Mouse (Mus musculus) layer of hippocampus, postnatal 36 days (tissue): ENCODE measurements around the gene Tia1. TPM values are rescaled to one million over a fixed set of nuclear protein-coding genes. Genes with fewer than 3 reads are reported as not detected.
A peak's percentile ranks its signal among the peaks of the same experiment; 100 is the strongest.

ENCODE experiments used
- DNase-seq, 2 experiments: peaks; one replicate each; pipeline ENCODE4 v3.0.0; 2022
- total RNA-seq, 2 experiments: library from RNA; stranded (reverse); gene quantifications; 2 replicates each; pipeline ENCODE4 v1.2.3; 2021

The Tia1 gene
- total RNA-seq, 2 experiments from 2014 or later = 131 to 154 TPM

DNA sequence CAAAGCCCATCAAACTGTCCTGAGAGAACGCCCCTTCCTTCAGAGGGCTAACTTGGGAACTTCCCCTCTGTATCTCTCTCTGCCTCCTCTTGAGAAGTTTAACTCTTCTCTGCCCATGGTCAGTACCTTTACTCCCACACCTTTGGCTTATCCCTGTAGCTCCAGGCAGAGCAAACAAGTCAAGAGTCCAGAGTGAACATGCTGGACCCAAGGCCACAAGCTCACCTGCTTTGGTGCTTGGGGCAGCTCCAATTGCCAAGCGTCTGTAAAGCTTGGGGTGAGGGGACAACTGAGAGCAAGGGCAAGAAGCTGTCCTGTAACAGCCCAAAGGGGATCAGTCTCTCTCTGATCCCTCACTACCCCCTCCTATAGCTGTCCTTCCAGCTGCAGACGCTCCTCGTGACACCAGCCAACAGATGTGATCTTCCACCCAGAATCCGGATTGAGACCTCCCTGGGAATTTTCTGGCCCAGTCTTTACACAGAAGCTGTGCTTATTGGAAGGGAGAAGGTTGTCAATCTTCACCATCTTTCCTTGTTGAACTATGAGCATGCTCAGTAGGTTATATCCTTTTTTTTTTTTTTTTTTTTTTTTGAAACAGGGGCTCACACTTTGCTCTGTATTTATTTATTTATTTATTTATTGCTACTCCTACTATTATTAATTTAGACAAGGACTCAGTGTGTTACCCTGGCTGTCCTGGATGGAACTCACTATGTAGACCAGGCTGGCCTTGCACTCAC lies 18.5 kb upstream of the Tia1 start:
- DNase-seq = no peak

DNA sequence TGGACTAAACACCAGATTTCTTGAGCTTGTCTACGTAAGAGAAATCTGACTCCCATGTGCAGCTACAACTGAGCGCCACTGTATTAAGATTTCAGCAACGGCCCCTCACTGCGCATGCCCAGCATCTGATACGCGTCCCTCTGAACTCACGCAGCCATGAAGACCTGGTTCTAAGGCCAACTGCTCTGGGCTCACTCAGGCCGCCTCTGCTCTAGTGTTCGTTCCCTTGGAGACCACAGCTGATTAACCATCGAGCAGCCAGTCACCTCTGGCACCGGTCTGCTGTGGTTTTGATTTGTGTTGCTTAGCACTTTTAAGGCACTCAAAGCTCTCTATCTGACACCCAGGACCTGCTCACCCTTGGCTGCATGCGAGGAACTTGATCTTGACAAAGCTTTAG lies 16.7 kb upstream of the Tia1 start:
- no peak for DNase-seq

DNA sequence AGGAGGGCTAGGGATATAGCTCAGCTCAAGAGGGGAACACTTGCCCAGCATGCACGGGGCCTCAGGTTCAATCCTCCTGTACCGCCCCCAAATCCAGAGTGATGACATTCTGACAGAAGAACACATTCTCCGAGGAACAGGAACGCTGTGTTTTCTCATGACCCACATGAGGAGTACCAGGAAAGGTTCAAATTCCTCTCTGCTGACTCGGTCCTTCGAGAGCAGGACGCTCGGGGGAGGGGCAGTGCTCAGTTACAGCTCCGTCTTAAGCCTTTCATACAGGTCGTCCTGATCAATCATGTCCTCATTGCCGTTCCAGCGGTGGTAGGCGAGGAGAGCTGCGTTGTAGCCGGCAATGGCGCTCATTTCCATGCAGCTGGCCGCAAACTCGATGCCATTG lies 15.6 kb upstream of the Tia1 start:
- no peak for DNase-seq

DNA sequence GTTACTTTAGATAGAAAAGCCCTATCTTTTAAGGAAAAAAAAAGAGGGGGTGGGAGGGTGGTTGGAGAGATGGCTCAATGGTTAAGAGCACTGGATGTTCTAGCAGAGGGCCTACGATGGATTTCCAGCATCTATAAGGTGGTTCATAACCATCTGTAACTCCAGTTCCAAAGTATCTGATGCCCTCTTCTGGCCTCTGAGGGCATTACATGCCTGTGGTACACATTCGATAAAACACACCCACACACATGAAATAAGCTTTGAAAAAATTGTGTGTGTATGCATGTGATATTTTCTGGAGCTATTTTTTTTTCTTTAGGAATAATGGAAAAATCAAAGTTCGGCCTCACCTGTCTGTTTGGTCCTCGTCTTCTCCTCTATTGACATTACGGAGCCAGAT lies 12.7 kb upstream of the Tia1 start:
- DNase-seq = no peak

DNA sequence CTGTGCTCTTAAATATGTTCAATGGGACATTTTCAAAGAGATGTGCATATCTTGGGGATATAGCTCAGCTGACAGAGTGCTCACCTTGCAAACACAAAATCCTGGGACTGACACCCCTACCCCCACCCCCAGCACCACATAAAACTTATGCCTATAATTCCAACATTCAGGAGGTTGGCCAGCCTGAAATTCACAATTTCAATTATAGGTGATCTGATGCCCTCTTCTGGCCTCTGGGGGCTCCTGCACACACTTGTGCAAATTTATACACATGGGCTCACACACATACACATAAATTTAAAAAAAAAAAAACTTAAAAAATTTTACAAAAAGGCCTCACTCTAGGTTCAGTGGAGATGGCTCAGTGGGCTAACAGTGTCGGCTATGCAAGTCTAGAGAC lies 10.8 kb upstream of the Tia1 start:
- no peak for DNase-seq

DNA sequence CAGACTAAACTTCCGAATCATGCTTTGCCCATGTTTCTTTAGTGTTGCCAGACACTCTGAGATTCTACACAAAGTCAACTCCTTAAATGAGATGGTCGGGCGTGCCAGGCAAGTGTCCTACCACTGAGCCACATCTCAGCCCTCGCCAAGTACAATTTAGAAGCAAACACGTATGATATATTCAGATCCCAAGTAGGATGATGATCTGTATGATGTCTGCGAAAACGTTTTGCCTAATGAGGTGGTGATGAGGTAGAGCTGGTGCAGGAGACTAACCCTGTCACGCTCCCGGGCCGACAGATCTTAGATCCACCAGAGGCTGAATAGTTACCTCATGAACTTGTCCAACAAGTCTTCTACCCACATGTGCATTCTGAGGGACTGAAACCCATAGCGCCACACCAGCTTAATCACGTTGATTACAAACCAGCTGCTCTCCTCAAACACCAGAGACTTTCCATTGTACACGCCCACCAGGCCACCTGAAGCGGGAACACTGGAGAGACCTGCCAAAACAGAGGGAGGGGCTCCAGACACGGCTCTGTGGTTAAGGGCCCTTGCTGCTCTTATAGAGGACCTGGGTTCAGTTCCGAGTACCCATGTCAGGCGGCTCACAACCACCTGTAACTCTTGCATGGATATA lies 9.8 kb upstream of the Tia1 start:
- DNase-seq = no peak

DNA sequence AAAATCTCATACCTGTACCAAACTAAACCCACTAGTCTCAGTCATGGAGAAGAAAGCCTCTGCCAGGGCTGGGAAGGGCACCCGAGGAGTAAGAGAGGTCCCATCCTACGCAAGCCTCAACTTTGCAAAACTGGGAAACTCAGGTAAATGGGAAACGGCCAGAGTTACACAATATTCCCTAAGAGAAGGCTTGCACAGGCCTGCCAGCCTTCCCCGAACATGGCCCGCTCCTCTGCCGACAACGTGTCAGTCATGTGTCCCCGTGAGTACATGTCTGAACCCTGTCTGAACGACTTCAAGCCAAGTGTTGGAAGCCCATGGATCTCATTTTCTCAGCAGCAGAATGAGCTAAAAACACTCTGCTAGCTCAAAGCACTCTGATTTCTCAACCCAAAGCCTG lies 9.0 kb upstream of the Tia1 start:
- no peak for DNase-seq

DNA sequence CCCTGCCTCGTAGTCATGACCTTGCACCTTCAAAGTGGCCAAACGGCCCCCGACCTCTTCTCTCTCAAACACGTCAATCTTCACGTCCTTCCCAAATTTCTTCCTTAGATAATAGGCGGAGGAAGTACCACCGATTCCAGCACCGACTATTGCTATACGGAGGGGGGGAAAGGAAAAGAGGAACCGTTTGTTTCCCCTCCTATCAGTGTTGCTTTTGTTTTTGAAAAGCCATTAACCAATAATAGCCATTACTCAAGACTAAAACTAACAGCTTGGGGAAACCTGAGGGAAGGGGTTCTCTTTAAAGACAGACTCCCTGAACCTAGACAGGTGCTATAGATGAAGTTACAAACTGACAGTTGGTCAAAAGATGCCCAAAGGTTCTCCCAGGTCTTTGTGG lies 8.1 kb upstream of the Tia1 start:
- no peak for DNase-seq

DNA sequence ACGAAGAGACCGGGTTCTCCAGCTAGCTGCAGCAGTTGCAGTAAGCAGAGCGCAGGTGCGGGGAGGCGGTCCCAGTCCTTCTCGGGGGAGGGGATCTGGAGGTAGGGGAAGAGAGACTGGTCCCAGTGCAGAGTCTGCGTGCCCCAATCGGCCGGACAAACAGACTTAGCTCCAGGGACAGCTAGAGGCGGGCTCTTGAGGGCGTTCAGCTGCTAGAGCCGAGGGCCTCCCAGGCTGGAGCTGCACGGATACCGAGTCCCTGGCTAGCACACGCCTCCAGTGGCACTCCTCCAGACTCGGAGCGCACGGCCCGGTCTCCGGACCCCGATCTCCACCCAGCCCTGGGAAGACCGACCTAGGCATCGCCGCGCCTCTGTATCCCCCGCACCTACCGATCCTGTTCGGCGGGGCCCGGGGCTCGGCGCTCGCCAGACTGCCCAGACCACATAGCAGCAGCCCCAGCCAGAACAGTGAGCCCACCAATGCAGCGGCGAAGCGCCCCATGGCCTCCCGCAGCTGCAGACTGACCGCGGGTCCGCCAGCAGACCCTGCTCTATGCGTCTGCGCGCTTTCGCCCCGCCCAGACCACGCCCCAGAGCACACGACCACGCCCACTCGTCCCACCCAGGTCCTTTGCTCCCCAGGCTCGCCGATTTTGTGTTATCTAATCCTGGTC lies 7.3 kb upstream of the Tia1 start, which contains the start of gene Pcyox1:
Pcyox1 (minus strand) TSS at position 574 of the 676 bp plus-strand sequence.
- peak; percentile 88 to 89 for DNase-seq

DNA sequence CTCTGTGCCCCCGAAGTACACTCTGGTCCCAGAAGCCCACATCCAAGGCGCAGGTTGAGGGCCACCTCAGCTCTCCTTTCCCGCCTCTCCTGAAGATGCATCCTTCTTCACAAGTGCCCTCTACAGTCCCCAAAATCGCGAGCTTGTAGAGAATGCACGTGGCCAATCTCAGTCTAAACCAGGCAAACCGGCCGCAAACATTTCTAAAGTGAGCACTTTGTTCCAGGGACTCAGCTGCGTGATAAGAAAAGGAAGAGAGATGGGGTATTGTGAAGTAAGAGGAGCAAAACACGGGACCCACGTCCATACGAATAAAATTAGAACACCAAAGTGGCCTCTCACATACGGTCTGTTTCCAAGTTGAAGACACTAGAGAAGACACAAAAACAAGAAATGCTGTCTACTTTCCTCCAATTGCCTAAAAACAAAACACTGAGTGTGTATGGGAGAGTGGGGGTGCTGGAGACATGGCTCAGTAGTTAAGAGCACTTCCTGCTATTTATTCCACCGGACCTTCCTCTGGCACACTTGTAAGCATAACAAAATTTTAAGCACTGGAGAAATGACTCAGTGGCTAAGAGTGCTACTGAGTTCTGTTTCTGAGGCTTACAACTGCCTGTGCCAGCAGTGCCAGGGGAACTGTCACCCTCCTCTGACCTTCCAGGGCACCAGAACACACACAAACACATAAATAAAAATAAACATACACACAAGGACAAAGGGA lies 6.6 kb upstream of the Tia1 start:
- DNase-seq = no peak

DNA sequence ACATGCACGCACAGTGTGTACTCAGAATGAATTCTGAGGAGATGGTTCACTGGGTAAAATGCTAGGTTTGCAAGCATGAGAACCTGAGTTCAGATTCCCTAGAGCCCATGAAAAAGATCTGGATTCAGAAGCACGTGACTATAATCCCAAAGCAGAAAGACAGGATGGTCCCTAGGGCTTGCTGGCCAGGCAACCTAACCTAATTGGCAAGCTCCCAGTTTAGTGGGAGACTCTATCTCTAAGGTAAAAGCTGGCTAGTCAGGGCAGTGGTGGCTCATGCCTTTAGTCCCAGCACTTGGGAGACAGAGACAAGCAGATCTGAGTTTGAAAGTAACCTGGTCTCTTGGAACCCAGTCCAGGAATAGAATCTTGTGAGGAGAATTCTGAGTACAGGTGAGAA lies 5.0 kb upstream of the Tia1 start:
- DNase-seq = no peak

DNA sequence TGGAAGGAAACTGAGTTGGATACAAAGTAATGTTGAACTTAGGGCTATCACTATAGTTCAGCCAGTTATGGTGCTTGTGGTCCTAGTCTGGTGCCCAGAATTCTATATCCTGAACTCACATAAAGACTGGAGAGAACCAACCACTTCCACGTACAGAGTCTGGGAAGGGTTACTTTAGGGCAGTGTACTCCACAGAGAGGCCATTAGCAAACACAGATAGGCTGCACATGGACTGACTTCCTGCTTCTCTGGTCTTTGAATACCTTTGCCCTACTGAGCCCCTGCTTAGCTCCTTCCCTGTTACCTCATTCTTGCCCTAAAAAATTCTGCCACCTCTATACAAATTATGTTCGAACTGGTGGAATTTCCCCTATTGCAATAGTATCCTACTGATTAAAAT lies 4.0 kb upstream of the Tia1 start:
- no peak for DNase-seq

DNA sequence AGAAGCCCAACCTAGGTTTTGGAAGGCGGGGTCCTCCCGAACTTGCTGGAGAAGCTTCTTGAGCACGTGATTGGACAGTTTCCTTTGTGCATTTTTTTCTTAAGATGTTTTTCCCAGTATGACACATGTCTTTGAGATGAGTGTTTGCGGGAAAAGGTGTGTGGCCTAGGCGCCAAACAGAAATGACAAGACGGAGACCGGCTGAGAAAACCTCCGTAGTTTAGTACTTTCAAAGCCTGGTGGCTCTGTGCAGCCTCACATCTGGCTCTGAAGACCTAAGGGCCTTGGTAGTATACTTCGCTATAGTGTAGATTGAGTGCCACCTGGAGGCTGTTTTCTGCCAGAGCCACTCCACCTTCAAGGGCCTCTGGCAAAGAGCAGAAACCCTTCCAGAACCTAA lies 3.0 kb upstream of the Tia1 start:
- no peak for DNase-seq

DNA sequence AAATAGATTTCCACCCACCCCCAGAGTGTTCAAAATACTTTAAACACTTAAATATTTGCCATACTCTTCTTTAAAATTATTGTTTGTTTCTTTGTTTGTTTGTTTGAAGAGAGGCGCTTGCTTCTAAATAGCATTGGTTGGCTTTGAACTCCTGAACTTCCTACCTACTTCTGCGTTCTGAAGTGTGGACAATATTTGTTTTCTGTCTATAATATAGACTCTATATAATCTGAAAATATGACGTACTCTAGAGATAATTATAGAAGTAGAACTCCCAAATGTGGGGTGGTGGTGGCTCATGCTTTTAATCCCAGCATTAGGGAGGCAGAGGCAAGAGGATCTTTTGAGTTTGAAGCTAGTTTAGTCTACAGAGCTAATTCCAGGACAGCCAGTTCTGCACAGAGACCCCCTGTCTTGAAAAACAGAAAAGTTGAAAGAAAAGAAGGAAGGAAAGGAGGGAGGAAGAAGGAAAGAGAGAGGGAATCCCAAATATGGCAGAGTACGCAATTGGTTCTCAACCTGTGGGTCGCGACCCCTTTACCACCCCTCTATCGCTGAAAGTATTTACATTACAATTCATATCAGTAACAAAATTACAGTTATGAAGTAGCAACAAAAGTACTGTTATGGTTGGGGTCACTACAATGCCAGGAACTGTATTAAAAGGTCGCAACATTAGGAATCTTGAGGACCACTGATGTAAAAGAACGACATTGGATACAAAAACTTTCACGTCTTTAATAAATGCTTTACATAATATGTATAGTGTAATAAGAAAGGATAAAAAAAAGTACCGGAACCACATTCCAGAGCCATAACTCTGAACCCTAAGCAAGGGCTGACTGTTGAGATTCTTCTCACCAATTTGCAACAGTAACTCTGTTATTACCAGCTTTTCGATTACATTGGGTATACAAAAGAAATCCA lies 1.1 kb upstream of the Tia1 start:
- no peak for DNase-seq

DNA sequence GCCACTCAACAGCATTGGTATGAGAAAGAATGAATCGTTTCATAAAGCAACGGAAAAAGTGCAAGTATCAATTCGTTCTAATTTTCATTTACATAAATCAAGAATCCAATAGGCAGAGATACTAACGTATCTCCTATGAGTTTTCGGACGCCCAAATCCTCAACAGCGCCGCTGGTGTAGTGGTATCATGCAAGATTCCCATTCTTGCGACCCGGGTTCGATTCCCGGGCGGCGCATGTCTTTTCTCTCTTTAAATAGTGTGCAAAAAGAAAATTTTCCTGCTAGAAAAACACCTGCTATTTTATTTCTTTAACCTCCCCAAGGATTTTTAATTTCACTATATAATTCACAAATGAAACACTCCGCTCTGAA lies 305 bp upstream of the Tia1 start:
- peak; percentile 89 to 94 for DNase-seq

DNA sequence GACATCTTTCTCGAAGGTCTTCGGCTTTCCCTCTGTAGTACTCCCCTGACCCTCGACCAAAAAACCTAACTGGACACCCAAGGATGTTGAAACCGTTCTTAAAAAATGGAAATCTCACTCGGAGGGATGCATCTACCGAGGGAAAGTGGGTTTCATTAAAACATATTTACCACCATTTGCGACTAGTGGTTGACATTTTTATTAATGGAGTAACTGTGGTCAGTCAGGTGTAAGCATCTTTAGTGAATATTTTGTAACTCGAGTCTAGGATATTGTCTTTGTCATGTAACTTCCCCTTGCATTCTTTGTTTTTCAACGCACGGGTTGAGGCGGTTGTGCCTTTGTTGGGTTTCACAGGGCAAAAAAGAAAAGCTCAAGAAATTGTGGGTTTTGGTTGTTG lies 977 bp downstream of the Tia1 start:
- DNase-seq = no peak

DNA sequence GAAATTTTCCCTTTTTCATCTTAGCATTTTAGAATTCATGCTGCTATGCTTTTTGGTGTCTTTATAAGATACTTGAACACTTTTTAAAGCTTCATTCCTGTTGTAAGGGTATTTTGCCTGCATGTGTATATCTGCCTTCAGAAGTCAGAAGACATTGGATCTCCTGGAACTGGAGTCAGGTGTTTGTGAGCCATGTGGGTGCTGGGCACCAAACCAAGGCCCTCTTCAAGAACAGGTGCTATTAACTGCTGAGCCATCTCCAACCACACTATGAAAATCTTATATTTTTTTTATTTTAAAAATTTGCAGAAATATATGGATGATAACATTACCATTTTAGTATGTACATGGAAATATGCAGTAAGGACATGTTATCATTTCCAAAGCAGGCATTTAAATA lies 2.3 kb downstream of the Tia1 start:
- no peak for DNase-seq

DNA sequence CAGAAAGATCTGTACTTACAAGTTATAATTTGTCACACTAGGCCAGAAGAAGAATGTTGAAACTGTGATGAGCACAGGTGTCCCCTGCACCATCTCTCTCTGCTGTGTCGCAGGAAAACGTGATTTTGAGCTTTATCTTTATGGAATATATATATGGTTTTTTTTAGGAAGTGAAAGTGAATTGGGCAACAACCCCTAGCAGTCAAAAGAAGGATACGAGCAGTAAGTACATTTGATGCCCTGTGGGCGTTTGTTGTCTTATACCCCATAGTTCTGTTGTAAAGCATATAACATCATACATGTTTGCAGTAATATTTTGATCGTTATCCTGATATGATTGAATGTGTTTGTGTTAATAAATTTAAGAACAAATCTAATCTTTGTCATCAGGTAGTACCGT lies 14.7 kb downstream of the Tia1 start:
- DNase-seq = no peak

DNA sequence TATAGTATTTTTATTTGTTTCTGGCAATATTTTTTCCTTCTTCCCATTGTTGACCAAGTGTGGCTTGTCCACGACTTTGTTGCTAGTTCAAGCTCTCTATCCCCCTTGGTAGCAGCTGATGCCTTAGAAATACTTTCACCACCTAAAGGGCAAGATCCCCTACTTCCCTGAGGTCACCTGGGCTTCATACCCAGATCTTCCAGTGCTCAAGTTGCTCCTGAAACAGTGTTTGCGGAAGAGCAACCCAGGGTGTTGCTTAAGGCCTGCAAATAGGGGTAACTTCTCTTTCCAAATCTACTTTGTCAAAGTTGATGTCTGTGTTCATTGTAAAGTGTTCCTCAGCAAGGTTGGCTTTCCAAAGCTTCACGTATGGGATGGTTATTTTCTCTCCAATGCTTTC lies 15.2 kb downstream of the Tia1 start:
- no peak for DNase-seq

DNA sequence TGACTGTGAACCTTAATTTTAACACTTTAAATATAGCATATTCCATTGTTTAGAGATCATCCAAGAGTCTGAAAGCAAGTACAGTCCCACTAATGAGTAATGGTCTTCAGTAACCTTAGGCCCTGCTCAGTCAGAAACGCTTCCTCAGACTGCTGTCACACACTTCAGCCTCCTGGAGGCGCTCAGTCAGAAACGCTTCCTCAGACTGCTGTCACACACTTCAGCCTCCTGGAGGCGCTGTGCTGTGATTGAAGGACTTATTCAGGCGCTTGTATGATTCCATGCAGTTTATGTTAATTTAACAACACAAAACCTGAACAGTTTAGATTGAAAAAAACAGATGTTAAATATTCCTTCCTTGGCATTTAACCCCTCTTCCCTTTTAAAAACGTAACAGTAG lies 16.5 kb downstream of the Tia1 start:
- no peak for DNase-seq

DNA sequence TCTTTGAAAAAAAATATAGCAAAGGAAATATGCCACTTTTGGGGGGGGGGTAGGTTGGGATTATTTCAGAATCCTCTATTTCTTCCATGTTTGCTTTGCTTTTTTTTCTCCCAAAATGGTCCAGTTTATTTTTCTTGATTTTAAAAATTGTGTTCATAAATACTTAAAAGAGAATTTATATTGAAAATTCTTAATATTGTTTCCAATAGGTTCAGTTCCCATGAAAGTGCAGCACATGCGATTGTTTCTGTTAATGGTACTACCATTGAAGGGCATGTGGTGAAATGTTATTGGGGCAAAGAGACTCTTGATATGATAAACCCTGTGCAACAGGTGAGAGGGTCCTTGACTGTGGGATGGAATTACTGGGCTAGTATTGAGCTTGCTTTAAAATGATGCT lies 22.3 kb downstream of the Tia1 start, which contains the start of gene Gm44790:
Gm44790 (plus strand) TSS at position 301 of the 400 bp plus-strand sequence.
- DNase-seq = no peak

DNA sequence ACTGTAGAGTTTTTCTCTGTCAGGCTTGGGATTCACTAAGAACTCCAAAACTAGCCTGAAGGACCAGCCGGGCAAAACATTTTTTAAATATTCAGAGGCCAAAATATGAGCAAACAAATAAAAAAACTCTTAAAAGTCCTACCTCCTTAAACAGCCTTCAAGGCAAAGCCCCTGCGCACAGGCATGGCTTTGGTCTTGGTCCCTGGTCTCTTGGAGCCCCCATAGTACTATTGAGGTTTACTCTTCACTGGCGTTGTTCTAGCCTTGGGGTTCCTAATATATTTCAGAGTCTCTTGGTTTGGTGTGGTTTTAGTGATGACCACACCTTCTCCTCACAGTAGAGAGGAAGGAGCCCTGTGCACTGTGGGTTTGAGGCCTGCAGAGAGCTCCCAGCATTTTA lies 27.5 kb downstream of the Tia1 start:
- no peak for DNase-seq
